Mouse (Mus musculus) spleen, postnatal 10 days (tissue): ENCODE measurements around the gene Fam69b.
A peak's percentile ranks its signal among the peaks of the same experiment; 100 is the strongest.

Experiments used
- DNase-seq, 2 experiments: peaks; one replicate each; pipeline ENCODE4 v3.0.0; 2021 to 2022; ENCODE audit warnings: low spot score in 2 of 2

Fam69b gene

GRCm38 (mm10) chr2:26625419-26625818 is 2.8 kb upstream of the Fam69b start:
- DNase-seq, result no peak

GRCm38 (mm10) chr2:26626081-26626480 is 2.2 kb upstream of the Fam69b start:
- DNase-seq, result no peak

GRCm38 (mm10) chr2:26628792-26629437 is 658 bp downstream of the Fam69b start:
- no peak for DNase-seq

GRCm38 (mm10) chr2:26632541-26633395 is 4.5 kb downstream of the Fam69b start:
- DNase-seq, result no peak

GRCm38 (mm10) chr2:26633953-26634530 is 5.8 kb downstream of the Fam69b start:
- no peak for DNase-seq

- DNase-seq, result no peak
Observed at GRCm38 (mm10) chr2:26634629-26635488, 6.6 kb downstream of the Fam69b start.

- DNase-seq, result no peak
Observed at GRCm38 (mm10) chr2:26635489-26636324, 7.5 kb downstream of the Fam69b start.

GRCm38 (mm10) chr2:26636325-26636635 is 8.0 kb downstream of the Fam69b start:
- no peak for DNase-seq

- DNase-seq, result no peak
Observed at GRCm38 (mm10) chr2:26637316-26637932, 9.2 kb downstream of the Fam69b start.

GRCm38 (mm10) chr2:26638039-26638438 is 9.8 kb downstream of the Fam69b start:
- no peak for DNase-seq

GRCm38 (mm10) chr2:26638572-26638971 is 10.3 kb downstream of the Fam69b start:
- no peak for DNase-seq

- DNase-seq, result peak; percentile 29 to 72
Observed at GRCm38 (mm10) chr2:26639083-26639482, 10.8 kb downstream of the Fam69b start.

- DNase-seq, result peak; percentile 95 to 98
Observed at GRCm38 (mm10) chr2:26639838-26640830, 11.9 kb downstream of the Fam69b start.

GRCm38 (mm10) chr2:26641006-26641647 is 12.9 kb downstream of the Fam69b start:
- no peak for DNase-seq

- DNase-seq, result peak in 1 of 2 experiments; percentile 74
Observed at GRCm38 (mm10) chr2:26643942-26644341, 15.7 kb downstream of the Fam69b start.

GRCm38 (mm10) chr2:26646643-26647293 is 18.5 kb downstream of the Fam69b start:
- DNase-seq, result peak in 1 of 2 experiments; percentile 73

GRCm38 (mm10) chr2:26654687-26655086 is 26.4 kb downstream of the Fam69b start:
- no peak for DNase-seq

GRCm38 (mm10) chr2:26657426-26657825 is 29.2 kb downstream of the Fam69b start:
- no peak for DNase-seq
